Mouse (Mus musculus): ENCODE measurements around the gene Rnaseh2a. TPM values are rescaled to one million over a fixed set of nuclear protein-coding genes. Genes with fewer than 3 reads are reported as not detected.

Gene Rnaseh2a
- polyA plus RNA-seq, 1 experiment = not detected

DNA sequence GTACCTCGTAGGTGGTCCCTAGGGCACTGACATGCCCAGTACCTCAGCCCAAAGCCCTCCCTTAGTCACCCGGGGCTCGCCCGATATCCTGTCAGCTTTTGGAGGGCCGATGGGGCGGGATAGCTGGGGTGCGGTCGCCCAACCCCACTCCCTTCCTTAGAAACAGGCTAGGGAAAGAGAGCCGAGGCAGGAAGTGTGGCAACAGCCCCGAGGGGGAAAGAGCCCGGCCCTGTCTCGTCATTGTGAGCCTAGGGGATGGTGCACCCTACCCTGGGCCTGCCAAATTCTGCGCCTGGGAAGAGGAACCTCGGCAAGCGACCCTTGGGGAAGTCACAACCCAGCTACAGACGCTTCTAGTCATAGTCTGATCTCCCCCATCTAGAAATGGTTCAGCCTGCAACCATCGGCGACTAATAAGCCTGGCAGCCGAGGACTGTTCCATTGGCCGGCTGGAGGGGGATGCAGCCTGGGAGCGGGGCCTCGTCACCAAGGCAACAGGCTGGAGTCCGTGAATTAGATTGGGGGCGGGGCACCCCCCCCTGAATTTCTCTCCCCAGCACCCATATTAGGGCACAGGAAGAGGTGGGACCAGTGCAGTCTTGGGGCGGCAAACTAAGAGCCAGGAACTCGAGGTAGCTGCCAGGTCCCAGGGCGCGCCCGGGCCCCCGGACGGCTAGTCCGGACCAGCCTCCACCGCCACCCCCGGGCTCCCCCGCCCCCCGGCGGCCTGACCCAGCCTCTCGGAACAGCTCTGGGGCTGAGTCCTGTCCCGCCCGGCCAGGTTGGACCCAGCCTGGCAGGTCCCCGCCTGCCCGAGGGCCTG lies 10.2 kb upstream of the Rnaseh2a start:
- H3K27ac ChIP-seq (ENCODE audit: insufficient read depth, low read depth, low read length) = peak overlapping the region; percentile 95
- peak overlapping the region; percentile 45 for H3K4me3 ChIP-seq (ENCODE audit: insufficient read depth, low read depth, low read length)
- H3K4me1 ChIP-seq (ENCODE audit: control insufficient read depth, insufficient read depth, low read length) = peaks cover 29% of the 10 kb centered on the region
- TF ChIP-seq POLR2A (IDR thresholded peaks at IDR 0.05; ENCODE audit: insufficient read depth, low read depth, low read length) = peak; percentile 39; the same call in 1 of the 2 replicates
- no peak for TF ChIP-seq CTCF (IDR thresholded peaks at IDR 0.05; ENCODE audit: insufficient read depth, low read depth, low read length)
- WGBS = 3% methylated on average over 37 of the region's 42 CpGs

DNA sequence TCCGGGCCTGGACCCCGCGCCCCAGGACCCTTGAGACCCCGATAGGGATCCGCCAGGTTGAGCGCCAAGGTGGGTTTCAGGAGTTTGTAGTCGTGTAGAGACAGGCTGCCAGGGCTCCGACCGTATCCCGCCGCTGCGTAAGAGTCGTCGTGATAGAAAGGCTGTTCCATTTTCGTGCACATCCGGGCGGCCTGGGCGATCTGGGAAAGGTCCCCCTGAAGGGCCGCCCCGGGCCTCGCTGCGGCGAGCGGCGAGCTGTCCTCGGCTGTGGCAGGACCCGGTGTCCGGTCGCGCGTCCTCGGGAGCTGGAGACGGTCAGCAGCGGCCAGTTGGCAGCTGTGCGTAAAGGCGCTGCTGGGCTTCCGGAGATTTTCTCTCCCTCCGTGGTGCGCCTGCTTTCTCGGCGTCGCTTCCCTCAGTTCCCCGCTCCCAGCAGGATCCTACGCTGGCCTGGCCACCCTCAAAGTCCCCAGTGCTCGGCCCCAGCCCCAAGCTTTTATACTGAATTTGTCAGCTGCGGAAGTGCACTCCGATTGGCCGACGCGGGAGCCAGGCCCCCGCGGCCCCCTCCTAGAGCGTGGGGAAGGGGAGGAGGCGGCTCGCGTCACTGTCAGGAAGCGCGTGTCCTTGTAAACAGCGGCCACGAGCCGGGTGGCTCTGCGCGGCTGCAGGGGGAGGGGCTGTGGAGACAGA lies 8.8 kb upstream of the Rnaseh2a start, which contains the start of gene Junb:
Junb (minus strand) TSS at position 471 of the 693 bp plus-strand sequence.
- TF ChIP-seq CTCF (IDR thresholded peaks at IDR 0.05; ENCODE audit: insufficient read depth, low read depth, low read length) (no peak), POLR2A (IDR thresholded peaks at IDR 0.05; ENCODE audit: insufficient read depth, low read depth, low read length) (peak; percentile 100)
- H3K27ac ChIP-seq (ENCODE audit: insufficient read depth, low read depth, low read length) = peak within 1 kb of the TSS; percentile 95
- H3K4me3 ChIP-seq (ENCODE audit: insufficient read depth, low read depth, low read length) = peak within 1 kb of the TSS; percentile 83
- H3K4me1 ChIP-seq (ENCODE audit: control insufficient read depth, insufficient read depth, low read length) = peaks cover 25% of the 10 kb centered on the region
- under 1% methylated on average over 63 of the region's 63 CpGs for WGBS

DNA sequence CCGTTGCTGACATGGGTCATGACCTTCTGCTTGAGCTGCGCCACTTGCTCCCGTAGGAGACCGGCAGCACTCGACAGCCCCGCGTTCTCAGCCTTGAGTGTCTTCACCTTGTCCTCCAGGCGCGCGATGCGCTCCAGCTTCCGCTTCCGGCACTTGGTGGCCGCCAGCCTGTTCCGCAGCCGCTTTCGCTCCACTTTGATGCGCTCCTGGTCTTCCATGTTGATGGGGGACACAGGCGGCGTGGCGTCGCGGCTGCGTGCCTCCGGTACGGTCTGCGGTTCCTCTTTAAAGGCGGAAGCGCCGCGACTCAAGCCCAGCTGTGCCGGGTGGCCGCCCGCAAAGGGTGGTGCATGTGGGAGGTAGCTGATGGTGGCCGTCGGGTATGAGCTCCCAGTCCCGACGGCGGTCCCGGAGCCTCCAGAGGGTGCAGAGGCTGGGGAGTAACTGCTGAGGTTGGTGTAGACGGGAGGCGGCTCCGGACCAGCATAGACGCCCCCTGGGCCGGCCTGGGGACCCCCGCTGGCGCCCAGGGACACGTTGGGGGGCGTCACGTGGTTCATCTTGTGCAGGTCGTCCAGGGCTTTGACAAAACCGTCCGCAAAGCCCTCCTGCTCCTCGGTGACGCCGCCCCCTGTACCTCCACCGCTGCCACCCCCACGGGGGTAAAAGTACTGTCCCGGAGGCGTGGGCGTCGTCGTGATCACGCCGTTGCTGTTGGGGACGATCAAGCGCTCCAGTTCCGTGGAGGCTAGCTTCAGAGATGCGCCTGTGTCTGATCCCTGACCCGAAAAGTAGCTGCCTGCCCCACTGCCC lies 8.1 kb upstream of the Rnaseh2a start:
- peak overlapping the region; percentile 83 for H3K4me3 ChIP-seq (ENCODE audit: insufficient read depth, low read depth, low read length)
- WGBS = under 1% methylated on average over 70 of the region's 70 CpGs
- peak overlapping the region; percentile 92 for H3K27ac ChIP-seq (ENCODE audit: insufficient read depth, low read depth, low read length)
- peaks cover 25% of the 10 kb centered on the region for H3K4me1 ChIP-seq (ENCODE audit: control insufficient read depth, insufficient read depth, low read length)
- TF ChIP-seq POLR2A (IDR thresholded peaks at IDR 0.05; ENCODE audit: insufficient read depth, low read depth, low read length) (no peak), CTCF (IDR thresholded peaks at IDR 0.05; ENCODE audit: insufficient read depth, low read depth, low read length) (no peak)

DNA sequence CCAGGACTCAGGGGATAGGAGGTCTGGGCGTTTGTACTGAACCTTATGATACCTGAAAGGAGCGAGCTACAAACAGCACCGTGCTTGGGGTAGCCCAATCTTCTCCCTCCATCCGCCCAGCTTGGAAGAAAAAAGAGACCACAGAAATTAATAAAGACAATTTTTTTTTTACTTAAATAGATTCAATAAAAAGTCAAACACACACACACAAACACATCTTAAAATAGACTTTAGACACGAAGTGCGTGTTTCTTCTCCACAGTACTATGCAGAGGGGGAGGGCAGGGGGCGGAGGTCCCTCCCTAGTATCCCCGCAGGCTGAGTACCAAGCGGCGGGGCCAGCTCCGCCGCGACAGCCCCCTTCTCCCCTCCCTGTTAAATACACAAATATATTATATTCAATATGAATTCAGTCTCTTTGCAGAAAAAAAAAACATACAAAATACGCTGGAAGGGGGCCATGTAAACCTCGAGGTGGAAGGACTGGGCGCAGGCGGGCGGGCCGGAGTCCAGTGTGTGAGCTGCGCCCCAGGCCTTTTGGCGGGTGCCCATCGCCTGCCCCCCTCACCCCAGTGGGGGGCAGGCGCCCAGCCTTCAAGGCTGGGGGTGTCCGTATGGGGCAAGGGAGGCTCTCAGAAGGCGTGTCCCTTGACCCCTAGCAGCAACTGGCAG lies 7.3 kb upstream of the Rnaseh2a start:
- H3K4me1 ChIP-seq (ENCODE audit: control insufficient read depth, insufficient read depth, low read length) = peaks cover 25% of the 10 kb centered on the region
- TF ChIP-seq POLR2A (IDR thresholded peaks at IDR 0.05; ENCODE audit: insufficient read depth, low read depth, low read length) (no peak), CTCF (IDR thresholded peaks at IDR 0.05; ENCODE audit: insufficient read depth, low read depth, low read length) (no peak)
- H3K27ac ChIP-seq (ENCODE audit: insufficient read depth, low read depth, low read length) = peak overlapping the region; percentile 92
- H3K4me3 ChIP-seq (ENCODE audit: insufficient read depth, low read depth, low read length) = peak overlapping the region; percentile 83
- under 1% methylated on average over 25 of the region's 25 CpGs for WGBS

DNA sequence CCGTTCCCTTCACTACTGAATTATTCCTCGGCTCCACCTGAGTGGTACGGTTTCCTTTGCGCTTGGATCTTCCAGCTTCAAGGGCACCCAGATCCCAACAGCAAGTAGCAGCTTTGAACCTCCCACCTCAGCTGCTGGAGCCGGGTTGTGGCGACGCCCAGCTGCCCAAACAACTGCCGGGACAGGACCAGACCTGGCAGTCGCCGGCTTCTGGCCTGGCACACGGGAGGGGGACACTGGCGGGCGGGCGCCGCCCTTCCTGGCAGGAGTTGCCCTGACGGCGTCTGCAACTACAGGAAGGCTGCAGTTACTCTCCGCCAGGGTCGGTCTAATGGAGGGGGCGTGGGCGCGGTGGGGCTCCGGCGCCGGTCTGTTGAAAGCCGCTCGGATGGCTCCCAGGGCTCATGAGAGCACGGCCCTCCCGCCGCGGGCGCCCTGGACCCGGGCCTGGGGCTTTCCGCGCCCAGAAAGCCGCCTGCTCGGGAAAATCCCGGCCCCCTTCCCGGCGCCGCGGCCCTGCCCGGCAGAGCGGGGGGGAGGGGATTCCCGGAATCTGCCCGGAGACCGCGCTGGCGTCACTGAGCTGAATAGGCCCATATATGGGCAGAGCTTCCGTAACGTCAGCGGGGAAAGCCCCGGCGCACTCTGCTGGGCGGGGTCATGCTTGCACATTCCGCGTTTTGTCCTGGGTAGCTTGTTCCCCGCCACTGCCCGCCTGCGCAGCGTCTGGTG lies 6.6 kb upstream of the Rnaseh2a start:
- peak overlapping the region; percentile 92 for H3K27ac ChIP-seq (ENCODE audit: insufficient read depth, low read depth, low read length)
- TF ChIP-seq CTCF (IDR thresholded peaks at IDR 0.05; ENCODE audit: insufficient read depth, low read depth, low read length) (no peak), POLR2A (IDR thresholded peaks at IDR 0.05; ENCODE audit: insufficient read depth, low read depth, low read length) (peak; percentile 65)
- peaks cover 26% of the 10 kb centered on the region for H3K4me1 ChIP-seq (ENCODE audit: control insufficient read depth, insufficient read depth, low read length)
- WGBS = under 1% methylated on average over 61 of the region's 61 CpGs
- peak overlapping the region; percentile 83 for H3K4me3 ChIP-seq (ENCODE audit: insufficient read depth, low read depth, low read length)

DNA sequence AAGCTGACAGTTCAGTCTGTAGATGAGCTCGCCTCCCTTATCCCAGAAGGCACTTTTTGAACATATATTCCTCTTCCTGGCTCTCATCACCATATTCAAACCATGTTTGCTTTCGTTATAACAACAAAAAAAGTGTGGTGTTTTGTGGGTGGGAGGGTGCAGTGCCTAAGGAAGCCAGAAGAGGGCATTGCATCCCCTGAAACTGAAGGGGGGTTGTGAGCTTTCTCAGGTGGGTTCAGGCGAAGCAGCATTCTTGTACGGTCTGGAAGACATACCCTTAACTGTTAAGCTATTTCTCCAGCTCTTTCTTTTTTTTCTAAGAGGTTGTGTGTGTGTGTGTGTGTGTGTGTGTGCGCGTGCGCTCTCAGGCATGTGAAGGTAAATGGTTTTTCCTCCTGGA lies 5.9 kb upstream of the Rnaseh2a start:
- WGBS = 38% methylated on average over 7 of the region's 7 CpGs
- peaks cover 27% of the 10 kb centered on the region for H3K4me1 ChIP-seq (ENCODE audit: control insufficient read depth, insufficient read depth, low read length)
- peak overlapping the region; percentile 76 for H3K27ac ChIP-seq (ENCODE audit: insufficient read depth, low read depth, low read length)
- peak; percentile 66 for TF ChIP-seq CTCF (IDR thresholded peaks at IDR 0.05; ENCODE audit: insufficient read depth, low read depth, low read length)
- TF ChIP-seq POLR2A (IDR thresholded peaks at IDR 0.05; ENCODE audit: insufficient read depth, low read depth, low read length) = no peak
- no peak overlapping the region for H3K4me3 ChIP-seq (ENCODE audit: insufficient read depth, low read depth, low read length)

DNA sequence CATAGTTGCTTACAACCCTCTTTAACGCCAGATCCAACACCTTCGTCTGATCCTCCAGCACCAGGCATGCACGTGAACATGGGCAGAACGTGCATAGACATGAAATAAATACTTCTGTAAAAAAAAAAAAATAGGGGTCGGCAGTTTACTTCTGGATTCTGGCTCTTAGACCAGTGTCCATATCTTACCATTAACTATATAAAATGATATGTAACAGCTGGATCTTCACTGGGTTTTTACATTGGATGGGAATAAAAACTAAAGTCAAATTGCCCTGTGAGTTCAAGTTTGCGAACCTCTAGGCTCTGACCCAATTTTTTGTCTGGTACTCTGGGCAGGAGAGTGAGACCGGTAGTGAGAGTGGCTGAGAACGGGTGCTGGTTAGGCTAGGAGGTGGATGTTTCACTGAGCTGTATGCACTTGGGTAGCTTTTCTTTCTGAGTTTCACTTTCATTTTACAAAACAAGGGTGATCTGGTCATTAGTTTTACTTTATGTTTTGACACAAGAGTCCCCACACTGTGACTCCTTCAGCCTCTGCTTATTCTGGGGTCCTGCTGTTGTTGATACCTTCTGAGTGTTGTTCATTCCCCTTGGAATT lies 5.1 kb upstream of the Rnaseh2a start:
- Histone ChIP-seq H3K4me3 (ENCODE audit: insufficient read depth, low read depth, low read length) (no peak overlapping the region), H3K27ac (ENCODE audit: insufficient read depth, low read depth, low read length) (no peak overlapping the region), H3K4me1 (ENCODE audit: control insufficient read depth, insufficient read depth, low read length) (peaks cover 22% of the 10 kb centered on the region)
- no peak for TF ChIP-seq POLR2A (IDR thresholded peaks at IDR 0.05; ENCODE audit: insufficient read depth, low read depth, low read length)
- no peak for TF ChIP-seq CTCF (IDR thresholded peaks at IDR 0.05; ENCODE audit: insufficient read depth, low read depth, low read length)
- WGBS = 74% methylated on average over 8 of the region's 8 CpGs
